ENCODE assay signal across 8 mouse cellular contexts in genomic region chr2:30796382-30796781, GRCm38 (mm10). TPM values are rescaled to one million over a fixed set of nuclear protein-coding genes. Genes with fewer than 3 reads are reported as not detected.
DNase-seq lines count a peak whose midpoint lies in the region; ATAC-seq and TF ChIP-seq lines count a peak whose summit lies in the region.

No protein-coding gene starts in this region.

- peak overlapping the region; percentile 61; the same call in 1 of the 2 replicates for H3K4me3 ChIP-seq in G1E (ENCODE audit: low read depth, low read length)
- H3K4me3 ChIP-seq in hindbrain, embryonic 11.5 days (ENCODE audit: low read depth, low read length) = no peak overlapping the region
- peak overlapping the region; percentile 29 for H3K4me3 ChIP-seq in lung, embryonic 16.5 days (ENCODE audit: low read length)
- H3K4me3 ChIP-seq in olfactory bulb, adult 2 months (ENCODE audit: insufficient read depth, low read depth, low read length) = peak overlapping the region; percentile 17; the same call in 1 of the 2 replicates

- H3K36me3 ChIP-seq in G1E (replicated peaks) = no peaks in the 10 kb centered on the region
- no peaks in the 10 kb centered on the region for H3K36me3 ChIP-seq in hindbrain, embryonic 11.5 days (ENCODE audit: control insufficient read depth, insufficient read depth, low read length)
- no peaks in the 10 kb centered on the region for H3K36me3 ChIP-seq in lung, embryonic 16.5 days (ENCODE audit: control insufficient read depth, insufficient read depth, low read length)

- TF ChIP-seq CTCF in G1E (IDR thresholded peaks at IDR 0.05; ENCODE audit: low read depth, low read length) = no peak
- TF ChIP-seq CTCF in olfactory bulb, adult 2 months (IDR thresholded peaks at IDR 0.05; ENCODE audit: insufficient read depth, low read depth, low read length) = no peak

- 0 out of 2 replicates have a peak, but pooled peaks have one; percentile 20 for TF ChIP-seq POLR2A in olfactory bulb, adult 2 months (IDR thresholded peaks at IDR 0.05; ENCODE audit: insufficient read depth, low read depth, low read length)

- H3K27ac ChIP-seq in hindbrain, embryonic 11.5 days (ENCODE audit: low read depth, low read length) = 0 out of 2 replicates have a peak overlapping the region, but pooled peaks have one; percentile 18
- H3K27ac ChIP-seq in lung, embryonic 16.5 days (ENCODE audit: low read length) = peak overlapping the region; percentile 76
- H3K27ac ChIP-seq in olfactory bulb, adult 2 months (ENCODE audit: insufficient read depth, low read depth, low read length) = peak overlapping the region; percentile 77

- no peaks in the 10 kb centered on the region for H3K9me3 ChIP-seq in G1E (replicated peaks)
- no peaks in the 10 kb centered on the region for H3K9me3 ChIP-seq in hindbrain, embryonic 11.5 days (ENCODE audit: control insufficient read depth, low read length)
- H3K9me3 ChIP-seq in lung, embryonic 16.5 days (ENCODE audit: control insufficient read depth, low read length) = no peaks in the 10 kb centered on the region

- peak; percentile 77 for DNase-seq in G1E (ENCODE audit: low spot score)
- peak; percentile 39 for DNase-seq in cerebellum, adult 8-10 months
- peak; percentile 86 to 92 for DNase-seq in frontal cortex, postnatal 10 days (ENCODE audit: low spot score in 2 of 2)
- DNase-seq in hindbrain, embryonic 11.5 days (ENCODE audit: low spot score) = peak; percentile 90
- peak; percentile 75 to 85 for DNase-seq in layer of hippocampus, postnatal 10 days (ENCODE audit: low spot score in 2 of 2)
- peak; percentile 86 for DNase-seq in thymus, postnatal 0 days (ENCODE audit: low spot score)

- WGBS in hindbrain, embryonic 11.5 days = 6% methylated on average over 11 of the region's 11 CpGs
- WGBS in lung, embryonic 16.5 days = 7% methylated on average over 10 of the region's 11 CpGs
- 3% methylated on average over 11 of the region's 11 CpGs for WGBS in olfactory bulb, adult 2 months

- H3K4me1 ChIP-seq in G1E (ENCODE audit: insufficient read depth, low read depth, low read length) = peaks cover 40% of the 10 kb centered on the region
- peaks cover 23% of the 10 kb centered on the region for H3K4me1 ChIP-seq in hindbrain, embryonic 11.5 days (replicated peaks; ENCODE audit: control insufficient read depth, insufficient read depth, low read length)
- H3K4me1 ChIP-seq in lung, embryonic 16.5 days (replicated peaks; ENCODE audit: control insufficient read depth, insufficient read depth, low read length) = peaks cover 22% of the 10 kb centered on the region
- peaks cover 36% of the 10 kb centered on the region for H3K4me1 ChIP-seq in olfactory bulb, adult 2 months (ENCODE audit: control insufficient read depth, insufficient read depth, low read length)

- peak overlapping the region; percentile 36 for H3K4me2 ChIP-seq in hindbrain, embryonic 11.5 days (replicated peaks; ENCODE audit: low read depth, low read length)
- peak overlapping the region; percentile 53 for H3K4me2 ChIP-seq in lung, embryonic 16.5 days (ENCODE audit: low read depth, low read length)

- H3K9ac ChIP-seq in hindbrain, embryonic 11.5 days (ENCODE audit: low read depth, low read length) = 0 out of 2 replicates have a peak overlapping the region, but pooled peaks have one; percentile 5
- peak overlapping the region; percentile 48; the same call in 1 of the 2 replicates for H3K9ac ChIP-seq in lung, embryonic 16.5 days (ENCODE audit: low read length)

- H3K27me3 ChIP-seq in G1E (ENCODE audit: insufficient read depth, low read length) = peaks cover 69% of the 10 kb centered on the region
- H3K27me3 ChIP-seq in hindbrain, embryonic 11.5 days (ENCODE audit: control insufficient read depth, insufficient read depth, low read length) = peaks cover 15% of the 10 kb centered on the region
- peaks cover 4% of the 10 kb centered on the region; the same call in 1 of the 2 replicates for H3K27me3 ChIP-seq in lung, embryonic 16.5 days (ENCODE audit: control insufficient read depth, insufficient read depth, low read depth, low read length)

- ATAC-seq in G1E (ENCODE audit: extremely low read depth, insufficient number of reproducible peaks, low FRiP score, poor library complexity, severe bottlenecking) = peak; percentile 75; the same call in 1 of the 2 replicates
- peak; percentile 73 for ATAC-seq in hindbrain, embryonic 11.5 days (ENCODE audit: low FRiP score)
- ATAC-seq in lung, embryonic 16.5 days (ENCODE audit: low read depth) = peak; percentile 77

RNA-seq across cellular contexts. Expression of gene 1700001O22Rik, which starts 7.1 kb away (rescaled TPM):
- not detected in 2 replicates for total RNA-seq in G1E (2014; fragmentation: Nextera tagmentation)
- total RNA-seq in G1E (2017) = 0.29 and 0.33 TPM in 2 replicates
- polyA plus RNA-seq in G1E (2012) = not detected in 2 replicates
- polyA plus RNA-seq in hindbrain, embryonic 11.5 days (2014; fragmentation: Nextera tagmentation; extraction: Ambion mirVana) = 2.7 and 4.0 TPM in 2 replicates
- 1 to 10 TPM; 2.0 to 3.2 TPM for total RNA-seq in layer of hippocampus, postnatal 10 days (2021)
- 3.7 and 4.2 TPM in 2 replicates for polyA plus RNA-seq in lung, embryonic 16.5 days (2015; fragmentation: Nextera tagmentation; extraction: Ambion mirVana)
- not detected in 2 replicates for polyA plus RNA-seq in olfactory bulb, adult 2 months (2012; ENCODE audit: insufficient read depth, insufficient read length, low replicate concordance, missing spikeins)
- 0.90 and 1.1 TPM in 2 replicates for polyA plus RNA-seq in thymus, postnatal 0 days (2015; fragmentation: Nextera tagmentation; extraction: Ambion mirVana)

RNA-seq across cellular contexts. Expression of gene Ntmt1, which starts 11.2 kb away (rescaled TPM):
- total RNA-seq in G1E (2014; fragmentation: Nextera tagmentation) (27.5 and 29.4 TPM in 2 replicates), G1E (2017) (18.9 and 26.0 TPM in 2 replicates)
- polyA plus RNA-seq in G1E (2012) = 66.9 and 69.6 TPM in 2 replicates
- 108 and 110 TPM in 2 replicates for polyA plus RNA-seq in hindbrain, embryonic 11.5 days (2014; fragmentation: Nextera tagmentation; extraction: Ambion mirVana)
- total RNA-seq in layer of hippocampus, postnatal 10 days (2021) = 10 to 100 TPM; 44.9 to 57.7 TPM
- 76.4 and 76.6 TPM in 2 replicates for polyA plus RNA-seq in lung, embryonic 16.5 days (2015; fragmentation: Nextera tagmentation; extraction: Ambion mirVana)
- not detected in 2 replicates for polyA plus RNA-seq in olfactory bulb, adult 2 months (2012; ENCODE audit: insufficient read depth, insufficient read length, low replicate concordance, missing spikeins)
- polyA plus RNA-seq in thymus, postnatal 0 days (2015; fragmentation: Nextera tagmentation; extraction: Ambion mirVana) = 48.5 and 50.4 TPM in 2 replicates

RNA-seq across cellular contexts. Expression of gene Asb6, which starts 33.8 kb away (rescaled TPM):
- 14.6 and 17.9 TPM in 2 replicates for total RNA-seq in G1E (2014; fragmentation: Nextera tagmentation)
- total RNA-seq in G1E (2017) = 15.2 and 19.3 TPM in 2 replicates
- 28.4 and 38.8 TPM in 2 replicates for polyA plus RNA-seq in G1E (2012)
- 26.0 and 28.5 TPM in 2 replicates for polyA plus RNA-seq in hindbrain, embryonic 11.5 days (2014; fragmentation: Nextera tagmentation; extraction: Ambion mirVana)
- 10 to 100 TPM; 34.9 to 36.1 TPM for total RNA-seq in layer of hippocampus, postnatal 10 days (2021)
- polyA plus RNA-seq in lung, embryonic 16.5 days (2015; fragmentation: Nextera tagmentation; extraction: Ambion mirVana) = 32.7 and 33.5 TPM in 2 replicates
- polyA plus RNA-seq in olfactory bulb, adult 2 months (2012; ENCODE audit: insufficient read depth, insufficient read length, low replicate concordance, missing spikeins) = not detected in 2 replicates
- 37.8 and 44.3 TPM in 2 replicates for polyA plus RNA-seq in thymus, postnatal 0 days (2015; fragmentation: Nextera tagmentation; extraction: Ambion mirVana)

RNA-seq across cellular contexts. Expression of gene Prrx2, which starts 38.4 kb away (rescaled TPM):
- total RNA-seq in G1E (2014; fragmentation: Nextera tagmentation) = not detected in 2 replicates
- 0.23 TPM in 1 of 2 replicates, not detected in the other for total RNA-seq in G1E (2017)
- polyA plus RNA-seq in G1E (2012) = not detected in 2 replicates
- 36.7 and 39.7 TPM in 2 replicates for polyA plus RNA-seq in hindbrain, embryonic 11.5 days (2014; fragmentation: Nextera tagmentation; extraction: Ambion mirVana)
- total RNA-seq in layer of hippocampus, postnatal 10 days (2021) = 1 to 10 TPM; 2.5 to 3.9 TPM
- 7.2 and 9.4 TPM in 2 replicates for polyA plus RNA-seq in lung, embryonic 16.5 days (2015; fragmentation: Nextera tagmentation; extraction: Ambion mirVana)
- not detected in 2 replicates for polyA plus RNA-seq in olfactory bulb, adult 2 months (2012; ENCODE audit: insufficient read depth, insufficient read length, low replicate concordance, missing spikeins)
- polyA plus RNA-seq in thymus, postnatal 0 days (2015; fragmentation: Nextera tagmentation; extraction: Ambion mirVana) = 0.60 and 0.91 TPM in 2 replicates

Comparison
In these comparisons a context has a peak if more than half of its experiments do, and no peak if none do; other contexts are left out.
1. DNase-seq: peak in every context shown above with its lines; median percentile 90 in hindbrain, embryonic 11.5 days; 89 in frontal cortex, postnatal 10 days; 86 in thymus, postnatal 0 days; 80 in layer of hippocampus, postnatal 10 days; 77 in G1E; 39 in cerebellum, adult 8-10 months.
2. H3K27ac ChIP-seq: peak in every context shown above with its lines; median percentile 77 in olfactory bulb, adult 2 months; 76 in lung, embryonic 16.5 days; 18 in hindbrain, embryonic 11.5 days.
3. RNA of gene Ntmt1, which starts 11.2 kb away (polyA plus RNA-seq): 108 to 110 TPM in hindbrain, embryonic 11.5 days, 76.4 to 76.6 TPM in lung, embryonic 16.5 days, 66.9 to 69.6 TPM in G1E and 48.5 to 50.4 TPM in thymus, postnatal 0 days; not detected in olfactory bulb, adult 2 months; every median in the first group is over 10 times any median in the second.
4. Peak in every context shown above with its lines, with median percentiles within 50 percentile points of each other: ATAC-seq.